Mouse (Mus musculus) embryonic facial prominence, embryonic 15.5 days (tissue): ENCODE results near the gene Msi2. TPM values are rescaled to one million over a fixed set of nuclear protein-coding genes. Genes with fewer than 3 reads are reported as not detected.

Experiments used
- ATAC-seq: fragments of 200-750 bp; cut with Nextera tagmentation; 2 replicates; pipeline ENCODE4 v1.8.0; 2017; ENCODE audit warnings: low read depth, moderate TSS enrichment; ENCODE audit not compliant: insufficient number of reproducible peaks, low FRiP score, low TSS enrichment
- H3K27ac ChIP-seq: fragments of 300-500 bp; sonication (generic); replicated peaks from 2 replicates; pipeline ENCODE4 v1.5.1; 2015; ENCODE audit warnings: mild to moderate bottlenecking, inconsistent platforms
- H3K27me3 ChIP-seq: fragments of 300-500 bp; sonication (generic); 2 replicates; pipeline ENCODE4 v1.6.1; 2015; ENCODE audit warnings: inconsistent platforms
- H3K36me3 ChIP-seq: fragments of 300-500 bp; sonication (generic); 2 replicates; pipeline ENCODE4 v1.6.1; 2015; ENCODE audit warnings: mild to moderate bottlenecking, inconsistent platforms
- H3K4me1 ChIP-seq: fragments of 300-500 bp; sonication (generic); 2 replicates; pipeline ENCODE4 v1.6.1; 2015; ENCODE audit warnings: inconsistent platforms
- H3K4me2 ChIP-seq: fragments of 300-500 bp; sonication (generic); replicated peaks from 2 replicates; pipeline ENCODE4 v1.6.1; 2015; ENCODE audit warnings: mild to moderate bottlenecking, inconsistent platforms
- H3K4me3 ChIP-seq: fragments of 300-500 bp; sonication (generic); replicated peaks from 2 replicates; pipeline ENCODE4 v1.5.1; 2015; ENCODE audit warnings: mild to moderate bottlenecking, inconsistent platforms
- H3K9ac ChIP-seq: fragments of 300-500 bp; sonication (generic); 2 replicates; pipeline ENCODE4 v1.6.1; 2015; ENCODE audit warnings: inconsistent platforms
- H3K9me3 ChIP-seq: fragments of 300-500 bp; sonication (generic); replicated peaks from 2 replicates; pipeline ENCODE4 v1.6.1; 2016; ENCODE audit warnings: inconsistent platforms
- WGBS: fragments of 180-500 bp; shearing (Covaris S2); methylation state at CpG from one replicate; pipeline ENCODE4 v1.1.7; 2015; 5-methylcytosine and 5-hydroxymethylcytosine counted together
- polyA plus RNA-seq: library from polyadenylated mRNA; unstranded; fragments of >200 nt; fragmentation: Nextera tagmentation; extraction: Ambion mirVana; gene quantifications from 2 replicates; pipeline ENCODE4 v1.2.1, GENCODE M21; 2015

Gene Msi2
- polyA plus RNA-seq, 1 experiment from 2014 or later = 19.7 TPM

DNA sequence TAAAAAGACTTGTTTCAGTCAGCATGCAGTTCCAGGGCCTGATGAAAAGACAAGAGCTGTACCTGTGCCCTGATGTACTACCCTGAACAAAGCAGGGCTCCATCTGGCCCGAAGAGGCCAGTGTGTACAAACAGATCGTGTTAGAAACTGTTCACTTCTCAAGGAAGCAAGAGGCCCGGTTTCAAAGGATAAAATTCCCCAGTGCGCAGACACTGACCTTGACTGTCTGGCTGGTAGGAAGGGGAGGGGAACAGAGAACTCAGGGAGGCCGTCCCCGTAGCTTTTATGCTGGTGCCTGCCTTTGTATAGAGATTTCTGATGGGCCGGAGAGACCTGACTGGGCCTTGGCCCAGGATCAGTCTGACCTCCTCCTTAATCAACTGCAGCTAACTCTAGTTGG lies 316.0 kb downstream of the Msi2 start:
- no peak overlapping the region for H3K4me3 ChIP-seq
- H3K36me3 ChIP-seq = no peaks in the 10 kb centered on the region
- H3K4me1 ChIP-seq = peaks cover 57% of the 10 kb centered on the region
- no peak overlapping the region; the same call in 1 of the 2 replicates for H3K27ac ChIP-seq
- H3K9me3 ChIP-seq = no peaks in the 10 kb centered on the region
- no peak for ATAC-seq
- no peaks in the 10 kb centered on the region for H3K27me3 ChIP-seq
- H3K4me2 ChIP-seq = no peak overlapping the region
- WGBS = 54% methylated on average over 7 of the region's 7 CpGs
- no peak overlapping the region for H3K9ac ChIP-seq

DNA sequence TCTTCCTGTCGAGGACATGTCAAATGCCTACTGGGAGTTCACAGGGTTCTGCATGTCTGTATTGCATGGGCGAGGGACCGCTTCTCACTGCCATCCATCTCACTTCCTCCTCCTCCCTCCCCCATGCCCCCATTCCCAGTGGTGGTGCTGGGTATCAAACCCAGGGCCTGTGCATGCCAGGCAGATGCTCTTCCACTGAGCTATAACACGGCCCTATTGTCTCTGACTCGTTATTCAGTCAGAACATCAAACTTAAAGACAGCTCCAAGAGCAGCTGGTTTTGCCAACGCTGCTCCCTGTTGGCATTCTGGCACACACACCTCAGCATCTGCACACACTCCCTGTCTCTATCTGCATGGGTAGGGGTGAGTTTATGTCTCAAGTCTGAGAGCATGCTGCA lies 317.0 kb downstream of the Msi2 start:
- Histone ChIP-seq H3K36me3 (no peaks in the 10 kb centered on the region), H3K4me2 (no peak overlapping the region), H3K4me3 (no peak overlapping the region), H3K27me3 (no peaks in the 10 kb centered on the region), H3K9ac (no peak overlapping the region), H3K9me3 (no peaks in the 10 kb centered on the region), H3K27ac (no peak overlapping the region), H3K4me1 (peaks cover 49% of the 10 kb centered on the region)
- WGBS = 75% methylated on average over 6 of the region's 6 CpGs
- no peak for ATAC-seq

DNA sequence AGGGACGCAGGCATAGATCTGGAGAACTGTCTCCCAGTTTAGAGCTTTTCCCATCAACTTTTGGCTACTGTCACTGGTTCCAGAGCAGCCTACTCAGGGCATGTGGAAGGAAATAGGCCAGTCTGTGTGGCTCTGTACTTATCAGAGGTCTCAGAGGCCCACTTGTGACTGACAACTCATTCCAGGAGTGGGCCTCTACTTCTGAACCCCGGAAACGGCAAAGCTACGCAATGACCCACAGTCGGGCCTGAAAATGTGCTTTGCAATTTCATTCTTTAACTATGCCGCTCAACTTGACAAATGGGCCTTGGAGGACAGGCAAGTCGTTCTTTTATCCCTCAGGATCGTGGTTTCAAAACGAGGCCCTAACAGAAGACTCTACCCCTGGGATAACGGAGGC lies 317.4 kb downstream of the Msi2 start:
- ATAC-seq = no peak
- H3K27ac ChIP-seq = no peak overlapping the region
- 81% methylated on average over 10 of the region's 10 CpGs for WGBS
- no peak overlapping the region for H3K4me3 ChIP-seq
- no peak overlapping the region for H3K9ac ChIP-seq
- H3K27me3 ChIP-seq = no peaks in the 10 kb centered on the region
- peaks cover 47% of the 10 kb centered on the region for H3K4me1 ChIP-seq
- H3K36me3 ChIP-seq = no peaks in the 10 kb centered on the region
- no peaks in the 10 kb centered on the region for H3K9me3 ChIP-seq
- H3K4me2 ChIP-seq = no peak overlapping the region

DNA sequence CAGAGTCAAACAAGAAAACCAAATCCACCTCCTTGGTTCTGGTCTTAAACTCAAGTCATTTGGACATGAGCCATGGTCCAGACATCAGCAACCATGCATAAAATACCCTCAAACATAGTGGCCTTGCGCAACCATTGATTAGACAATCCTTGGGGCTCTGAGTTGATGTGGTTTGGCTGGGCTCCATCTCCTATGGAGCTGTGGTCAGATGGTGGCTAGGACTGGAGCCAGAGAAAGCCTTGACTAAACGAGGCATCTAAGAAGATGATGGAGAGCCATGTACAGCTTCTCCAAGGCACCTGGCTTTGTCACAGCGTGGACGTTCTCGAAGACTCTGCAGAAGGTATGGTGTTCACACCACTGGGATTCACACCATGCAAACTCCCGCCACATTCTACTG lies 318.1 kb downstream of the Msi2 start:
- Histone ChIP-seq H3K4me2 (no peak overlapping the region), H3K27me3 (no peaks in the 10 kb centered on the region), H3K4me1 (peaks cover 48% of the 10 kb centered on the region), H3K9ac (no peak overlapping the region), H3K27ac (no peak overlapping the region), H3K4me3 (no peak overlapping the region), H3K9me3 (no peaks in the 10 kb centered on the region), H3K36me3 (no peaks in the 10 kb centered on the region)
- peak; percentile 44; the same call in 1 of the 2 replicates for ATAC-seq
- 77% methylated on average over 6 of the region's 6 CpGs for WGBS

DNA sequence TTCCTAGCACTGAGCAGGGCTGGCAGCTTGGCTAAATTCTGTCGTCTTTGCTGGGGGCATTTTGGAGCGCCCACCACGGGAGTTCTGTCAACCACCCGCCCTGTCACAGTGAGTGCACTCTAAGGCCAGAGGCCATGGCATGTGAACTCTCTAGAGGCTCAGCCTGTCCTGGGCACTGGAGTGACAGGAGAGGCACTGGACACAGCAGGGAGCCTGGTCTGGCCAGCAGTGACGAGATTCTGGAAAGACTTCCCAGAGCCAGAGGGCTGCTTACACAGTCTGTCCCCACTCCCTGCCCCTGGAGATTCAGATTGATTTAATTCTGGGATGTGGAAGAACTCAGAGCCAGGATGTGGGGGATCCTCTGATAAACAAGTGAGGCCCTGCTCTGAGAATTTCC lies 318.9 kb downstream of the Msi2 start:
- no peaks in the 10 kb centered on the region for H3K27me3 ChIP-seq
- no peaks in the 10 kb centered on the region for H3K9me3 ChIP-seq
- peaks cover 48% of the 10 kb centered on the region for H3K4me1 ChIP-seq
- WGBS = 47% methylated on average over 5 of the region's 5 CpGs
- ATAC-seq = no peak
- H3K9ac ChIP-seq = no peak overlapping the region
- no peak overlapping the region for H3K4me3 ChIP-seq
- H3K27ac ChIP-seq = no peak overlapping the region
- no peaks in the 10 kb centered on the region for H3K36me3 ChIP-seq
- no peak overlapping the region for H3K4me2 ChIP-seq

DNA sequence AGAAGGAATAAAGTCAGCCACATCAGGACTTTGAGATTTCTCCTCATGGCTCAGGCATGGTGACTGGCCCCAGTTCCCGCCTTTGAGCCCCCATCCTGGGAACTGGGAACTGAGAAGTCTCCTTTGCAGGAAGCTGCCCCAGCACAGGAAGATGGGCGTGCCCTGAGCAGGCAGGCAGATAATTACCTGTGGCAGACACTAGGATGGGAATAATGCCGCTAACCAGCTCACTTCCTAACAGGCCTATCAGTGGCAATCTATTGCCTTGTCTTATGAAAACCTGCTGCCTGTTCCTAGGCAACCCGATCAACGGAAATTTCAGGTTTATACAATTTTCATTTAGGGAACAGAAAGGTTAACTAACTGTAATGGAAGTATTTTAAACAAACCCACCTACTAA lies 319.3 kb downstream of the Msi2 start:
- no peak overlapping the region for H3K4me2 ChIP-seq
- no peak overlapping the region for H3K9ac ChIP-seq
- H3K36me3 ChIP-seq = no peaks in the 10 kb centered on the region
- 69% methylated on average over 5 of the region's 5 CpGs for WGBS
- H3K9me3 ChIP-seq = no peaks in the 10 kb centered on the region
- peaks cover 47% of the 10 kb centered on the region for H3K4me1 ChIP-seq
- H3K27ac ChIP-seq = no peak overlapping the region
- H3K4me3 ChIP-seq = no peak overlapping the region
- no peak for ATAC-seq
- no peaks in the 10 kb centered on the region for H3K27me3 ChIP-seq

DNA sequence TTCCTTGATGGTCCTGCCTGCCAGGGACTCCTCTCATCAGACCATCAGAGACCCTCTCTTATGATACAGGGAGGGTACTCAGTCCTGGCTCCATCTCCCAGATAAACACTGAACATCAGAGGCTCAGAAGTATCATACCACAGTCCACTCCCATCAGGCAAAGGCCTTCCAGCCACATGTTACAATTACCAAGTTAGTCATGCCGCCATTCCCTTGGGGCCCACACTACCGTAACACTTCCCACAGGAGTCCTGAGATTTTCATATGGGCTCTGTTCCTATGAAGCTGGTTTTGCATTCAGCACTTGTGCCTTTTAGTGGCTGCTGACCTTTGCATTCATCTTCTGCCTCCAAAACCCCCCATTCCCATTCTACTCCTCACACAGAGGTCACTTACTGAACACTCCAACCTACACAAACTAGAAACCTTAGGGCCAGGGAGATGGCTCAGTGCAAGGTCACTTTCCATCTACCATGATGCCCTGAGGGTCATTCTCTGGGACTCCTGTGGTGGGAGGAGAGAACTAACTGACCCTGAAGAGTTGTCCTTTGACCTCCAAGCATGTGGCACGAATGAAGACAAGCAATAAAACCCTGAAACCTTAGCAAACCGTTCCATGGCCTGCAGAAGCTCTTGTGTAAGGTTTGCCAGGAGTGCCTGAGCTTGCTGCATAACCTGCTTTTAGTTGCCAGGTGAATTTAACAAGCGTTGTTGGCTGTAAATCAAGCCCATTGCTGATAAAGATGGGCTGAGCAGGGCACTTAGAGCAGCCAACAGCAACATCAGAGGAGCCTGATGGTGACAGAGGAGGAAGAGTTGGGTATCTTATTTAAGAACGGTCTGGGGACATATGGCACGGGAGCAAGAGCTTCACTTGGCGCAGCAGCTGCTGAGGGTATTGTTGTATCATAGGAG lies 323.0 kb downstream of the Msi2 start:
- 0 out of 2 replicates have a peak overlapping the region, but pooled peaks have one; percentile 13 for H3K27ac ChIP-seq

DNA sequence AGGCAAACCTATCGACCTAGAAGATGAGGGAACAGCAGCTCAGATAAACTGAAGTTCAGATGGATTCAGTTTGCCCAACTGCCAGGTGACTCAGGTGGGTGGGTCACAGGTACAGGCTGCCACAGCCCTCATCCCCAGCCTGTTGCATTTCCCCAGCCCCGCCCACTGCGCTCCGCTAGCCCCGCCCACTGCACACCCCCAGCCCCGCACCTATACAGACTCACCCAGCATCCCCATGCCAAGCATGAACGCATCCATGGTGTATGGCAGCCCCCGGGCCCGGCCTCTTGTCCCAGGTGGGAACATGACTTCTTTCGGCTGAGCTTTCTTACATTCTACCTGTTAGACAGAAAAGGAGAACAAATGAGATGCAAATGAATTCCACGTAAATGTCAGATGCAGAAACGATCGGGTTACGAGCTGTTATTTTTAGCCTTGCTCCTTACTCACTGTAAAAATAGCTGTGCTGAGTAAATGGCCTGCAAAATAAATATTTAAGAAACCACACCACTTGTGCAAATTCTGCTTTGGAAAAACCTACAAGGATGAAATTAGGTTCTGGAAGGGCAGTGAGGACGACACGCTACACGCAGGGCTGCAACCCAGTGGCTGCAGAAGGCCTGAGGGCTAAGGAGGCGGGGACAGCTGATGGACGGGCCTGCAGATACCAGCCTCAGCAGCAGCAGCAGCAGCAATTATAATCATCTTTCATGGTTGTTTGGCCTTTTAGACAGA lies 323.8 kb downstream of the Msi2 start:
- H3K27ac ChIP-seq = 0 out of 2 replicates have a peak overlapping the region, but pooled peaks have one; percentile 13

More for the DNA sequence above, 323.0 kb downstream of the Msi2 start:
- Histone ChIP-seq H3K27me3 (no peaks in the 10 kb centered on the region), H3K9ac (no peak overlapping the region), H3K4me2 (no peak overlapping the region), H3K4me1 (peaks cover 28% of the 10 kb centered on the region), H3K4me3 (no peak overlapping the region), H3K36me3 (no peaks in the 10 kb centered on the region), H3K9me3 (no peaks in the 10 kb centered on the region)
- peak; percentile 25; the same call in 1 of the 2 replicates for ATAC-seq
- WGBS = 59% methylated on average over 8 of the region's 8 CpGs

DNA sequence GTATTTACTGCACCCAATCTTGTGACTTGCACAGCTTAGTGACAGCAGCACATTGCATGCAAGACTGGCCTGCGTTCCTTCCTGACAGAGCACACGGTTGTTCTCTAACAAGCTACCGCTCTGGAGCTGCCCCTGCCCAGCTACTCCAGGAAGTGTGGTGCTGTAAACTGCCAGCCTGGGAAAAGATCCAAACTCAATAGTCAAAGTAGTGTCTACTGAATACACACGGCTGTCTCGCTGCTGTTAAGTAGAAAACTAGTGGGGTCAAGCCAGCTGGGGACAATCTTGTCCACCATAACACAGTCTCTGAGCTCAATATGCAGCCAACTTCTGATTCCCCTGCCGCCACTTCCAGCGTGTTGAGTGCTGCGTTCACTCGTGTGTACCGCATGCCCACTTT lies 325.6 kb downstream of the Msi2 start:
- Histone ChIP-seq H3K4me1 (peaks cover 17% of the 10 kb centered on the region), H3K9me3 (no peaks in the 10 kb centered on the region), H3K4me3 (no peak overlapping the region), H3K36me3 (no peaks in the 10 kb centered on the region), H3K4me2 (no peak overlapping the region), H3K27ac (no peak overlapping the region), H3K9ac (no peak overlapping the region), H3K27me3 (no peaks in the 10 kb centered on the region)
- 91% methylated on average over 10 of the region's 10 CpGs for WGBS
- no peak for ATAC-seq

More for the DNA sequence above, 323.8 kb downstream of the Msi2 start:
- 54% methylated on average over 19 of the region's 19 CpGs for WGBS
- Histone ChIP-seq H3K9ac (no peak overlapping the region), H3K27me3 (no peaks in the 10 kb centered on the region), H3K4me1 (peaks cover 23% of the 10 kb centered on the region), H3K4me2 (no peak overlapping the region), H3K4me3 (no peak overlapping the region), H3K36me3 (no peaks in the 10 kb centered on the region), H3K9me3 (no peaks in the 10 kb centered on the region)
- peak; percentile 65; the same call in 1 of the 2 replicates for ATAC-seq

DNA sequence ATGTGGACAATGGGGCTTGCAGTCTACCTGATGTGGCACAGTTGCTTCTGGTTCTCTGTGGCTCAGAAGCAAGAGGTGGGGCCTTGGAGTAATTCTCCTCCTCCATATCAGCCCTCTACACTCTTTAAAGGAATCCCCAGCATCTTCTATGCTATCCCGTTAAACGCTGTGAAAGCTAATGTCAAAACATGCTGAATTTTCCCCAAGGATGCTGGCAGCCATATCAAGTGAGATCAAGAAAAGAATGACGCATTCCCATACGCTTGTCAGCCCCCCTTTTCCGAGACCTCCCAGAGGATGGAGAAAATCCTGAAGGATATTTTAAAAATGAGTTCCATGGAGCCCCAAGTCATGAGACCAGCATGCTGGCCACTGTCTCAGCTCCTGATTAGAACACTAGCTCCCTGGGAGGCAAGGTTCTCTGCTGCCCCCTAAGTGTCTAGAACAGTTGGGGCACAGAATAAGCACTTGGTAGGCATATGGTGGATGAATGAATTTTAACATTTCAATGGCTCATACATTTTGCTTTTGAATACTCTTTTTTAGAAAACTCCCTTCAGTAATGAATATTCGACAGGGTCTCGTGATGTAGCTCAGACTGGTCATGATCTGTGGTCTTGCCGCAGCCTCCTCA lies 327.0 kb downstream of the Msi2 start:
- 84% methylated on average over 8 of the region's 8 CpGs for WGBS
- no peak overlapping the region for H3K4me2 ChIP-seq
- H3K9me3 ChIP-seq = no peaks in the 10 kb centered on the region
- no peak for ATAC-seq
- H3K27me3 ChIP-seq = no peaks in the 10 kb centered on the region
- H3K4me3 ChIP-seq = no peak overlapping the region
- no peak overlapping the region for H3K9ac ChIP-seq
- H3K27ac ChIP-seq = no peak overlapping the region
- H3K36me3 ChIP-seq = no peaks in the 10 kb centered on the region
- H3K4me1 ChIP-seq = peaks cover 17% of the 10 kb centered on the region

DNA sequence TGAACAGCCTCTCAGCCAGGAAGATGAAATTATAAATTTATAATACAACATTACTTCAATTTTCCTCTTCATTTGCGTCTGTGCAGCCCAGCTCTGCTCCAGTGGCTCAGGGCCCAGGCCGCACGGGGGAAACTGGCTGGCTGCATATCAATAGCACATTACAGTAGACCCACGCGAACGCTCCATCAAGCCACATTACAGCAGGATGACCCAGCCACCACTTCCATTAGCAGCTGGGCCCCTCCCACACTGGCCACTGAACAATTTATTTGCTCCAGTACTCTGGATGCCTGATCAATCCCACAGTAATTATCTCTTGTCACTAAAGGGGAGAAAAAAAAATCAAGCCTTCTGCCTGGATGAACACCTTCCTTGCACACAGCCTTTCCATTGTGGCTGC lies 328.8 kb downstream of the Msi2 start:
- Histone ChIP-seq H3K9me3 (no peaks in the 10 kb centered on the region), H3K27ac (no peak overlapping the region), H3K9ac (no peak overlapping the region), H3K4me1 (peaks cover 4% of the 10 kb centered on the region), H3K27me3 (no peaks in the 10 kb centered on the region), H3K36me3 (no peaks in the 10 kb centered on the region), H3K4me2 (no peak overlapping the region), H3K4me3 (no peak overlapping the region)
- WGBS = 81% methylated on average over 6 of the region's 6 CpGs
- no peak for ATAC-seq
